Mouse (Mus musculus): Measurements from ENCODE around the gene Nostrin. TPM values are rescaled to one million over a fixed set of nuclear protein-coding genes. Genes with fewer than 3 reads are reported as not detected.
A peak's percentile ranks its signal among the peaks of the same experiment; 100 is the strongest.

The Nostrin gene
- polyA plus RNA-seq, 1 experiment, result 1.2 TPM

DNA sequence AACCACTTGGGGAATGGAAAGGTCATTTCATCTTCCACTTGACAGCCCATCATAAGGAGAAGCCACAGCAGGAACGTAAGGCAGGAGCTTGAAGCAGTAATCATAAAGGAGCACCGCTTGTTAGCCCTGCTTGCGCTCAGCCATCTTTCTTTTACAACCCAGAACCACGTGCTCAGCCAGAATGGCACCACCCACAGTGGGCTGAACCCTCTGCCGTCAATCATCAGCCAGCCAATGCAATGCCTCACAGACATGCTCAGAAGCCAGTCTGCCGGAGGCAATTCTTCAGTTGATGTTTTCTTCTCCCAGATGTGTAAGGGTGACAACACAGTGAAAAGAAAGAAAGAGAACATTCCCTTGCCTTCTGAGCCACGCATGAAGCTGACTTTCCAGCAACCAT is 7.3 kb upstream of the Nostrin start:
- Histone ChIP-seq H3K27ac (ENCODE audit: insufficient read depth, low read length) (no peak overlapping the region), H3K4me3 (ENCODE audit: extremely low read depth, insufficient read depth, insufficient read length) (no peak overlapping the region), H3K4me1 (ENCODE audit: control insufficient read depth, insufficient read depth, insufficient read length) (peaks cover 6% of the 10 kb centered on the region; the same call in 1 of the 2 replicates), H3K27me3 (ENCODE audit: control insufficient read depth, insufficient read depth, low read length) (no peaks in the 10 kb centered on the region), H3K36me3 (ENCODE audit: control insufficient read depth, insufficient read depth, low read length) (no peaks in the 10 kb centered on the region)
- no peak for TF ChIP-seq POLR2A (IDR thresholded peaks at IDR 0.05; ENCODE audit: low read depth, low read length)
- no peak for TF ChIP-seq CTCF (IDR thresholded peaks at IDR 0.05; ENCODE audit: extremely low read depth, insufficient read depth, insufficient read length, insufficient replicate concordance)
- 63% methylated on average over 7 of the region's 7 CpGs for WGBS
- DNase-seq (ENCODE audit: low read depth in 1 of 2, low spot score in 2 of 2), result no peak

DNA sequence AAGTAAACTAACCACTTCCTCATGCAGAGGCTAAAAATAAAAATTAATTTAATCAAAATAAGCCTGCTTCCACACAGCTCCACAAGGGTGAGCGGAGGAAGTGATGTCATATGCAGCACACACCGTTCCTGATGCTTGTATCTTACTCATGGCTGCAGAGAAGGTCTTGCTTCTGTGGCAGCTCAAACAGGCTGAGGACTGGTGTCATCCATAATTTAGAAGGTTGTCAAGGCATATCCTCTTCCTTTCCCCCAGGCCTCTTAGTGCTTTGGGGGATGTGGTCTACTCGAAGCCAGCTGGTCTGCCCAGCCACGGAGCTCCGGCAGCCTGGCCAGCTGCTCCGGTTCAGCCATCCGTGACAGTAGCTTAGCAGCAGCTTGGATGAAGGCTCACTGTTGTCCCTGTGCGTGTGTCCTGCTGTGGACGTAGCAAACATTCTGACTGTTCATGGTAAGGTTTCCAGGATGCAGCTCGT is 6.6 kb upstream of the Nostrin start:
- DNase-seq (ENCODE audit: low read depth in 1 of 2, low spot score in 2 of 2), result peak in 1 of 2 experiments; percentile 9
- no peaks in the 10 kb centered on the region for H3K36me3 ChIP-seq (ENCODE audit: control insufficient read depth, insufficient read depth, low read length)
- H3K27ac ChIP-seq (ENCODE audit: insufficient read depth, low read length), result peak overlapping the region; percentile 37; the same call in 1 of the 2 replicates
- H3K4me3 ChIP-seq (ENCODE audit: extremely low read depth, insufficient read depth, insufficient read length), result peak overlapping the region; percentile 35; the same call in 1 of the 2 replicates
- TF ChIP-seq CTCF (IDR thresholded peaks at IDR 0.05; ENCODE audit: extremely low read depth, insufficient read depth, insufficient read length, insufficient replicate concordance), result no peak
- no peak for TF ChIP-seq POLR2A (IDR thresholded peaks at IDR 0.05; ENCODE audit: low read depth, low read length)
- WGBS, result 12% methylated on average over 10 of the region's 10 CpGs
- H3K4me1 ChIP-seq (ENCODE audit: control insufficient read depth, insufficient read depth, insufficient read length), result peaks cover 6% of the 10 kb centered on the region; the same call in 1 of the 2 replicates
- no peaks in the 10 kb centered on the region for H3K27me3 ChIP-seq (ENCODE audit: control insufficient read depth, insufficient read depth, low read length)

DNA sequence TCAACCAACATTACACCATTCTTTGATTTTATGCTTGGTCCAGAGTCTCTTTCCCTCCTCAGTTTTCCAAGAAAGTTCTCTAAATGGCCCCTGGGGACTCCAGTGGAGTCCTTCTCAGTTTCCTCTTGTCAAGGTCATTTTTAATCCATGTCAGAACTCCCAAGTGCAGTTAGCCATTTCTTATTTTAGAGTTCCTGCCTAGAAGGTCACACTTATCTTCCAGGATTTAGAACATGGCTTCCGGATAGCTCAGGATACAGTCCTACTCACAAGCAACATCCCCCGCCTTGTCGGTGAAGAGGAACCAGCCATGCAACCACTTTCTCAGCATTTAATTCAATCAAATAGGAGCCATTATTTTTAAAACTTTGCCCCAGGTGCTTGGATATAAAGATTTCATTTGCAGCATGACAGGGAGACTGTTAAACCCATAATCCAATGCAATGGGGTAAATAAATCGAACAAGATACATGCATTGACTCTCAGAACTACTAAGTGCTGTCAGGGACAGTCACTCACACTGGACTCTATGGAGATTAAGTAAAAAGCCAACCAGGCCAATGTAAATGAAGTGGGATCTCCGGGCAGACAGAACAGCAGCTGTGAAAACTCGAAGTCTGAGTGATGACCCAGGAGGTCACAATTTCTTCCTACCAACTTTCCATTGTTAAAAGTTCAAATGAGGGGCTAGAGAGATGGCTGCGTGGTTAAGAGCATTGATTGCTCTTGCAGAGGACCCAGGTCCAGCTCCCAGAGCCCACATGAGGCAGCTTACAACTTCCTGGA is 6.0 kb upstream of the Nostrin start:
- H3K27ac ChIP-seq (ENCODE audit: insufficient read depth, low read length), result 0 out of 2 replicates have a peak overlapping the region, but pooled peaks have one; percentile 37
- H3K36me3 ChIP-seq (ENCODE audit: control insufficient read depth, insufficient read depth, low read length), result no peaks in the 10 kb centered on the region
- H3K4me3 ChIP-seq (ENCODE audit: extremely low read depth, insufficient read depth, insufficient read length), result no peak overlapping the region
- WGBS, result 72% methylated on average over 7 of the region's 7 CpGs
- peaks cover 6% of the 10 kb centered on the region; the same call in 1 of the 2 replicates for H3K4me1 ChIP-seq (ENCODE audit: control insufficient read depth, insufficient read depth, insufficient read length)
- TF ChIP-seq POLR2A (IDR thresholded peaks at IDR 0.05; ENCODE audit: low read depth, low read length) (no peak), CTCF (IDR thresholded peaks at IDR 0.05; ENCODE audit: extremely low read depth, insufficient read depth, insufficient read length, insufficient replicate concordance) (no peak)
- H3K27me3 ChIP-seq (ENCODE audit: control insufficient read depth, insufficient read depth, low read length), result no peaks in the 10 kb centered on the region
- DNase-seq (ENCODE audit: low read depth in 1 of 2, low spot score in 2 of 2), result no peak

DNA sequence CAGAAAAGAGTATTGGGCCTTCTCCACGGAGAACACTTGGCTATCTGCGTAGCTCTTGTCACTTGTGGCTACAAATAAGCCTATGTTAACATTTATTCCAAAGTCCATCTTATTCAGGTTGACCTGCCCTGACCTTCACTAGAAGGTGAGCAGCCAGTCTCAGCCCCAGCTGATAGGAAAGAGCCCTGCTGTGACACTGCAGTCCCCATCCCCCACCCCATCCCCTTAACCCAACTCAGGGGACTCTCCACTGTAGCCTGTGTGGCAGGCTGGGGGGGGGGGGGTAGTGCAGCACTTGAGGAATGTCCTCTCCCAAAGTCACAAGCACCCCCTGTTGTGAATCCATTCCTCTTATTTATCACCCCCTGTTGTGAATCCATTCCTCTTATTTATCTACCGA is 3.6 kb upstream of the Nostrin start:
- TF ChIP-seq CTCF (IDR thresholded peaks at IDR 0.05; ENCODE audit: extremely low read depth, insufficient read depth, insufficient read length, insufficient replicate concordance) (no peak), POLR2A (IDR thresholded peaks at IDR 0.05; ENCODE audit: low read depth, low read length) (no peak)
- WGBS, result 93% methylated on average over 3 of the region's 3 CpGs
- H3K27me3 ChIP-seq (ENCODE audit: control insufficient read depth, insufficient read depth, low read length), result no peaks in the 10 kb centered on the region
- no peak overlapping the region for H3K27ac ChIP-seq (ENCODE audit: insufficient read depth, low read length)
- H3K4me1 ChIP-seq (ENCODE audit: control insufficient read depth, insufficient read depth, insufficient read length), result peaks cover 6% of the 10 kb centered on the region; the same call in 1 of the 2 replicates
- no peak for DNase-seq (ENCODE audit: low read depth in 1 of 2, low spot score in 2 of 2)
- no peak overlapping the region for H3K4me3 ChIP-seq (ENCODE audit: extremely low read depth, insufficient read depth, insufficient read length)
- H3K36me3 ChIP-seq (ENCODE audit: control insufficient read depth, insufficient read depth, low read length), result no peaks in the 10 kb centered on the region

DNA sequence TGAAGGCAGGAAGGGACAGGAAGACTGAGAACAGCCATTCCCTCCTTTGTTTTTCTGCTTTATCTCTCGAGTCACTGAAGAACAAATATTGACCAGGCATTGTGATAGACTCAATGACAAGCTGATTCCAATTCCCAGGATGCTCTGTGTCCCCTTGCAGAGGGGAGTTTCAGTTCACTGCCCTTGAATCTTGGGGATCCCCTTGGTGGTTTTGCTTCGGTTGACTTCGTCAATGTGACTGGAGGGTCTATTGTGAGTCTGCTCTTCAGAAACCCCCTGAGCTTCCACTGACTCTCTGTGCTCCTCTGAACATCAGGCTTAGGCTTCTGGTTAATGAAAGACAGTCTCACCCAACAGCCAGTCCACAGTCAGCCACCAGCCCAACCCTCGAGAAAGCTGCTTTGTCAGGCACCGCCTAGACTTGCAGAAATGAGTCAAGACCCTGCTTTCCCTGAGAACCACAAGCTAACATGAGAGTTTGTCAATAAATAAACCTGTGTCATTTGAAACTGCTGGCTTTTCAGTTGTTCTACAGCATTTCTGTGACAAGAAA is 3.0 kb upstream of the Nostrin start:
- 76% methylated on average over 5 of the region's 5 CpGs for WGBS
- H3K36me3 ChIP-seq (ENCODE audit: control insufficient read depth, insufficient read depth, low read length), result no peaks in the 10 kb centered on the region
- H3K4me3 ChIP-seq (ENCODE audit: extremely low read depth, insufficient read depth, insufficient read length), result no peak overlapping the region
- no peak overlapping the region for H3K27ac ChIP-seq (ENCODE audit: insufficient read depth, low read length)
- DNase-seq (ENCODE audit: low read depth in 1 of 2, low spot score in 2 of 2), result no peak
- H3K4me1 ChIP-seq (ENCODE audit: control insufficient read depth, insufficient read depth, insufficient read length), result peaks cover 6% of the 10 kb centered on the region; the same call in 1 of the 2 replicates
- TF ChIP-seq CTCF (IDR thresholded peaks at IDR 0.05; ENCODE audit: extremely low read depth, insufficient read depth, insufficient read length, insufficient replicate concordance) (no peak), POLR2A (IDR thresholded peaks at IDR 0.05; ENCODE audit: low read depth, low read length) (no peak)
- no peaks in the 10 kb centered on the region for H3K27me3 ChIP-seq (ENCODE audit: control insufficient read depth, insufficient read depth, low read length)

DNA sequence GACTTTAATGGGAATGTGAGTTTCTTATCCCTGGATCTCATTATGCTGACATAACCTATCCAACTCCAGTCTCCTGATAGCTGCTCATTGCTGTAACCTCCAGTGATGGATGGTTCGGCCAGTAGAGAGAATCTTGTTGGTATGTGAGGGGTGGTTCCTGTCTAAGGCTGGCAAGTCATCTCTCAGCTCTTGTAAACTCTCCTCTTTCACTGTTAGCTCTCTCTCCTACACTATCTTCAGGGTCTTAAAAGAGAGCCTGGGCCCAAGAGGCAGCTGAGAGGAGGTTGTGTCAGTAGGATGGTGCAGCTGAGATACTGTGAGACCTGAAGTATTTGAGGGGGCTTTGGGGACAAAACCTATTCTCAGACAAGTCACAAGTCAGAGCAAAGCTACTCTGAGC is 1.4 kb upstream of the Nostrin start:
- Histone ChIP-seq H3K4me1 (ENCODE audit: control insufficient read depth, insufficient read depth, insufficient read length) (peaks cover 1% of the 10 kb centered on the region; the same call in 1 of the 2 replicates), H3K27me3 (ENCODE audit: control insufficient read depth, insufficient read depth, low read length) (no peaks in the 10 kb centered on the region), H3K27ac (ENCODE audit: insufficient read depth, low read length) (no peak overlapping the region), H3K4me3 (ENCODE audit: extremely low read depth, insufficient read depth, insufficient read length) (no peak overlapping the region), H3K36me3 (ENCODE audit: control insufficient read depth, insufficient read depth, low read length) (no peaks in the 10 kb centered on the region)
- 100% methylated on average over 1 of the region's 1 CpGs for WGBS
- TF ChIP-seq CTCF (IDR thresholded peaks at IDR 0.05; ENCODE audit: extremely low read depth, insufficient read depth, insufficient read length, insufficient replicate concordance) (no peak), POLR2A (IDR thresholded peaks at IDR 0.05; ENCODE audit: low read depth, low read length) (no peak)
- DNase-seq (ENCODE audit: low read depth in 1 of 2, low spot score in 2 of 2), result no peak
